8 mouse cellular contexts compared by ENCODE assay signal in the genomic region with DNA sequence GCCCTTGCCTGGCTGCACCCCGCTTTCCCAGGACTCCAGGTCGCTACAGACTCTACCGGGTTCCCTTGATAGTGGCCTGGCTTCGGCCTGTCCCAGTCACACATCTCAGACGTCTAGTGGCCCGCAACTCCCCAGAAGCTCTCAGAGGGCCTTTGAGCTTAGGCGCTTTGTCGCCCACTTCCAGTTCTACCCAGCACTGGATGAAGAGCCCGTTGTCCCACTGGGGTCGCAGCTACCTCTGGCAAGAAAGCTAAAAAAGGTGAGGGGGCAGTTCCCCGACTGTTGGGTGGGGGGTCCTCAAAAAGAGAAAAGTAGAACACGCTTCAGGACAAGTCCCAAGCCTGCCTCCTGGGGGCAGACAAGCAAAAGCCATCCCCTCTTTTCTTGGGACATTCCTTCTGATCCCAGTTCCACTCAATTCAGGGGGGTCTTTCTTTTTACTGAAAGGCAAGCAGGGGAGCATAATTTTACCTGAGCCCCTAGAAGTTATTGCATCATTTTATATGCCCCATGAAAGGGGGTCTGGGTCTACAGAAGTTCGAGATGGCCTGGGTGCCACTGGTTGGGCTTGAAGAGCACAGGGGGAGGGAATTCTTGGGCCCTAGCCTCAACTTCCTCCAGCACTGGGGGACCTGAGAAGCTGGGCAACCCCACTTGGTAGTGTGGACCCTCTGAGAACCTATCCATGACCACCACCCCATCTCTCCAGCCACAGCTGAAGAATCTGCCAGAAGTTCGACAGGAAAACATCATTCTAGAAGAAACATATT. TPM values are rescaled to one million over a fixed set of nuclear protein-coding genes. Genes with fewer than 3 reads are reported as not detected.
DNase-seq lines count a peak whose midpoint lies in the region; ATAC-seq and TF ChIP-seq lines count a peak whose summit lies in the region.

No protein-coding gene starts in this region.

- TF ChIP-seq CTCF in lung, embryonic 14.5 days (IDR thresholded peaks at IDR 0.05; ENCODE audit: low read depth): peak; percentile 54

- H3K9me3 ChIP-seq in lung, embryonic 14.5 days (ENCODE audit: low read depth, low read length): no peaks in the 10 kb centered on the region
- H3K9me3 ChIP-seq in forebrain, embryonic 14.5 days (replicated peaks; ENCODE audit: control insufficient read depth, low read length): no peaks in the 10 kb centered on the region
- H3K9me3 ChIP-seq in kidney, embryonic 16.5 days (ENCODE audit: low read length): no peaks in the 10 kb centered on the region
- H3K9me3 ChIP-seq in neural tube, embryonic 11.5 days (ENCODE audit: control insufficient read depth, low read length): no peaks in the 10 kb centered on the region

- H3K4me2 ChIP-seq in lung, embryonic 14.5 days: peak overlapping the region; percentile 63
- H3K4me2 ChIP-seq in forebrain, embryonic 14.5 days (ENCODE audit: low read length): peak overlapping the region; percentile 42
- peak overlapping the region; percentile 82 for H3K4me2 ChIP-seq in kidney, embryonic 16.5 days (replicated peaks; ENCODE audit: low read depth, low read length)
- H3K4me2 ChIP-seq in neural tube, embryonic 11.5 days (ENCODE audit: low read depth): peak overlapping the region; percentile 61

- H3K27me3 ChIP-seq in lung, embryonic 14.5 days (ENCODE audit: insufficient read depth, low read length): peaks cover 55% of the 10 kb centered on the region
- peaks cover 56% of the 10 kb centered on the region for H3K27me3 ChIP-seq in forebrain, embryonic 14.5 days (replicated peaks; ENCODE audit: control insufficient read depth, insufficient read depth, low read length)
- H3K27me3 ChIP-seq in kidney, embryonic 16.5 days (ENCODE audit: insufficient read depth, low read length): peaks cover 40% of the 10 kb centered on the region
- peaks cover 31% of the 10 kb centered on the region for H3K27me3 ChIP-seq in neural tube, embryonic 11.5 days (ENCODE audit: control insufficient read depth, insufficient read depth, low read length)

- no peaks in the 10 kb centered on the region for H3K4me1 ChIP-seq in lung, embryonic 14.5 days (ENCODE audit: insufficient read depth)
- H3K4me1 ChIP-seq in forebrain, embryonic 14.5 days (ENCODE audit: control insufficient read depth, insufficient read depth, low read length): peaks cover 12% of the 10 kb centered on the region
- peaks cover 28% of the 10 kb centered on the region for H3K4me1 ChIP-seq in kidney, embryonic 16.5 days (ENCODE audit: insufficient read depth, low read length)
- peaks cover 18% of the 10 kb centered on the region for H3K4me1 ChIP-seq in neural tube, embryonic 11.5 days (ENCODE audit: control insufficient read depth, insufficient read depth, low read length)

- peak overlapping the region; percentile 44 for H3K9ac ChIP-seq in lung, embryonic 14.5 days
- no peak overlapping the region for H3K9ac ChIP-seq in forebrain, embryonic 14.5 days (ENCODE audit: low read length)
- H3K9ac ChIP-seq in kidney, embryonic 16.5 days (replicated peaks; ENCODE audit: low read length): peak overlapping the region; percentile 39
- H3K9ac ChIP-seq in neural tube, embryonic 11.5 days (ENCODE audit: low read length): peak overlapping the region; percentile 35

- intact Hi-C loops in left cerebral cortex, postnatal 25 days (cut with DNase I): loop anchor here (2.0 to 10.0 kb wide), 3 partner anchors 925 to 1269 kb away; no protein-coding TSS in a partner anchor

- DNase-seq in lung, embryonic 14.5 days: peak; percentile 50
- no peak for DNase-seq in lung, postnatal 25 days (ENCODE audit: low spot score)
- DNase-seq in forebrain, embryonic 14.5 days (ENCODE audit: low spot score): no peak
- DNase-seq in neural tube, embryonic 11.5 days (ENCODE audit: low spot score): peak; percentile 46
- DNase-seq in thymus, postnatal 4 days: no peak
- DNase-seq in left cerebral cortex, postnatal 25 days (ENCODE audit: low spot score in 2 of 2): no peak
- DNase-seq in adrenal gland, adult (ENCODE audit: inconsistent age in 2 of 2, low spot score in 1 of 2): no peak

- H3K4me3 ChIP-seq in lung, embryonic 14.5 days (ENCODE audit: low read depth, low read length): peak overlapping the region; percentile 29
- peak overlapping the region; percentile 19 for H3K4me3 ChIP-seq in forebrain, embryonic 14.5 days (ENCODE audit: low read depth, low read length)
- peak overlapping the region; percentile 42 for H3K4me3 ChIP-seq in kidney, embryonic 16.5 days (ENCODE audit: low read length)
- H3K4me3 ChIP-seq in neural tube, embryonic 11.5 days (ENCODE audit: low read depth, low read length): peak overlapping the region; percentile 33

- 6% methylated on average over 14 of the region's 14 CpGs for WGBS in lung, embryonic 14.5 days
- WGBS in forebrain, embryonic 14.5 days: 4% methylated on average over 14 of the region's 14 CpGs
- 8% methylated on average over 14 of the region's 14 CpGs for WGBS in kidney, embryonic 16.5 days
- 7% methylated on average over 14 of the region's 14 CpGs for WGBS in neural tube, embryonic 11.5 days

- no peak for ATAC-seq in lung, embryonic 14.5 days (ENCODE audit: insufficient read depth)
- no peak for ATAC-seq in forebrain, embryonic 14.5 days
- no peak for ATAC-seq in kidney, embryonic 16.5 days (ENCODE audit: low FRiP score, low TSS enrichment)
- no peak for ATAC-seq in neural tube, embryonic 11.5 days (ENCODE audit: insufficient read depth, low FRiP score, low TSS enrichment)

- H3K27ac ChIP-seq in lung, embryonic 14.5 days (ENCODE audit: low read depth): no peak overlapping the region
- no peak overlapping the region for H3K27ac ChIP-seq in forebrain, embryonic 14.5 days (ENCODE audit: low read depth, low read length)
- H3K27ac ChIP-seq in kidney, embryonic 16.5 days (ENCODE audit: low read length): no peak overlapping the region
- H3K27ac ChIP-seq in neural tube, embryonic 11.5 days (ENCODE audit: low read depth, low read length): no peak overlapping the region

- H3K36me3 ChIP-seq in lung, embryonic 14.5 days (ENCODE audit: insufficient read depth): no peaks in the 10 kb centered on the region
- no peaks in the 10 kb centered on the region for H3K36me3 ChIP-seq in forebrain, embryonic 14.5 days (ENCODE audit: control insufficient read depth, insufficient read depth, low read length)
- H3K36me3 ChIP-seq in kidney, embryonic 16.5 days (ENCODE audit: insufficient read depth, low read length): no peaks in the 10 kb centered on the region
- H3K36me3 ChIP-seq in neural tube, embryonic 11.5 days (ENCODE audit: control insufficient read depth, insufficient read depth, low read length): no peaks in the 10 kb centered on the region

RNA-seq across cellular contexts. Expression of a gene that starts 3.5 kb away (rescaled TPM):
- polyA plus RNA-seq in lung, embryonic 14.5 days (2014; fragmentation: Nextera tagmentation; extraction: Ambion mirVana): 10.4 and 11.6 TPM in 2 replicates
- polyA plus RNA-seq in forebrain, embryonic 14.5 days (2014; fragmentation: Nextera tagmentation; extraction: Ambion mirVana): 30.7 and 37.6 TPM in 2 replicates
- 24.1 and 26.2 TPM in 2 replicates for polyA plus RNA-seq in kidney, embryonic 16.5 days (2015; fragmentation: Nextera tagmentation; extraction: Ambion mirVana)
- polyA plus RNA-seq in neural tube, embryonic 11.5 days (2014; fragmentation: Nextera tagmentation; extraction: Ambion mirVana): 104 and 113 TPM in 2 replicates
- total RNA-seq in left cerebral cortex, postnatal 25 days (2021): 1 to 10 TPM; 2.4 to 5.1 TPM

Comparison
In these comparisons a context has a peak if more than half of its experiments do, and no peak if none do; other contexts are left out.
1. DNase-seq: peak in lung, embryonic 14.5 days (single experiment) and neural tube, embryonic 11.5 days (single experiment); none in lung, postnatal 25 days (single experiment), forebrain, embryonic 14.5 days (single experiment), thymus, postnatal 4 days (single experiment), left cerebral cortex, postnatal 25 days (0 of 2) and adrenal gland, adult (0 of 2).
2. Peak in every context shown above with its lines, with median percentiles within 50 percentile points of each other: H3K4me2 ChIP-seq and H3K4me3 ChIP-seq.